Mouse (Mus musculus) stomach, postnatal 0 days (tissue): ENCODE data around the gene Hsd17b1. TPM values are rescaled to one million over a fixed set of nuclear protein-coding genes. Genes with fewer than 3 reads are reported as not detected.

Experiments used
- ATAC-seq: fragments of 200-750 bp; cut with Nextera tagmentation; 2 replicates; pipeline ENCODE4 v1.8.0; 2017; ENCODE audit not compliant: low FRiP score, low TSS enrichment
- DNase-seq: peaks from one replicate; pipeline ENCODE4 v3.0.0-alpha.2; 2016; ENCODE audit warnings: low spot score
- H3K27ac ChIP-seq: fragments of 300-500 bp; sonication (generic); replicated peaks from 2 replicates; pipeline ENCODE4 v1.5.1; 2014; ENCODE audit warnings: mild to moderate bottlenecking, control low read depth
- H3K27me3 ChIP-seq: fragments of 300-500 bp; sonication (generic); 2 replicates; pipeline ENCODE4 v1.6.1; 2014; ENCODE audit warnings: low read length; ENCODE audit not compliant: control insufficient read depth, insufficient read depth
- H3K36me3 ChIP-seq: fragments of 300-500 bp; sonication (generic); 2 replicates; pipeline ENCODE4 v1.6.1; 2014; ENCODE audit warnings: low read length, mixed read lengths; ENCODE audit not compliant: control insufficient read depth, insufficient read depth
- H3K4me1 ChIP-seq: fragments of 300-500 bp; sonication (generic); replicated peaks from 2 replicates; pipeline ENCODE4 v1.6.1; 2014; ENCODE audit warnings: antibody characterized with exemption; ENCODE audit not compliant: control insufficient read depth, insufficient read depth
- H3K4me2 ChIP-seq: fragments of 300-500 bp; sonication (generic); replicated peaks from 2 replicates; pipeline ENCODE4 v1.6.1; 2014; ENCODE audit warnings: low read depth, mild to moderate bottlenecking, control low read depth, moderate library complexity
- H3K4me3 ChIP-seq: fragments of 300-500 bp; sonication (generic); 2 replicates; pipeline ENCODE4 v1.5.1; 2014; ENCODE audit warnings: low read depth, low read length, control low read depth
- H3K9ac ChIP-seq: fragments of 300-500 bp; sonication (generic); 2 replicates; pipeline ENCODE4 v1.6.1; 2014; ENCODE audit warnings: mild to moderate bottlenecking, low read length, control low read depth, mixed read lengths
- H3K9me3 ChIP-seq: fragments of 300-500 bp; sonication (generic); 2 replicates; pipeline ENCODE4 v1.6.1; 2016; ENCODE audit warnings: low read length; ENCODE audit not compliant: control insufficient read depth
- CTCF ChIP-seq: IDR thresholded peaks from 2 replicates; pipeline ENCODE4 v1.5.1; 2016; ENCODE audit warnings: antibody characterized with exemption, low read depth, mild to moderate bottlenecking, moderate library complexity
- EP300 ChIP-seq: optimal IDR thresholded peaks from 2 replicates; pipeline ENCODE3; 2016; ENCODE audit warnings: antibody characterized with exemption
- WGBS: fragments of 180-500 bp; shearing (Covaris S2); extraction: QIAGEN DNeasy Blood & Tissue Kit; methylation state at CpG from one replicate; pipeline ENCODE4 v1.1.7; 2014; 5-methylcytosine and 5-hydroxymethylcytosine counted together
- polyA plus RNA-seq: library from polyadenylated mRNA; unstranded; fragments of >200 nt; fragmentation: Nextera tagmentation; extraction: Ambion mirVana; gene quantifications from 2 replicates; pipeline ENCODE4 v1.2.1, GENCODE M21; 2015

The Hsd17b1 gene
- polyA plus RNA-seq, 1 experiment from 2014 or later = 0.08 TPM

GRCm38 (mm10) chr11:101056885-101057284, 21.3 kb upstream of the Hsd17b1 start:
- Histone ChIP-seq H3K27ac (peak overlapping the region; percentile 90), H3K4me1 (peaks cover 16% of the 10 kb centered on the region), H3K36me3 (peaks cover 8% of the 10 kb centered on the region; the same call in 1 of the 2 replicates), H3K4me2 (no peak overlapping the region), H3K9ac (peak overlapping the region; percentile 45; the same call in 1 of the 2 replicates), H3K27me3 (no peaks in the 10 kb centered on the region), H3K4me3 (no peak overlapping the region), H3K9me3 (no peaks in the 10 kb centered on the region)
- DNase-seq = peak; percentile 77
- WGBS = 15% methylated on average over 8 of the region's 8 CpGs
- peak; percentile 71 for ATAC-seq
- TF ChIP-seq EP300 (no peak), CTCF (no peak)

GRCm38 (mm10) chr11:101057860-101058259, 20.4 kb upstream of the Hsd17b1 start:
- ATAC-seq (peak; percentile 28; the same call in 1 of the 2 replicates), DNase-seq (peak; percentile 85)
- no peaks in the 10 kb centered on the region for H3K27me3 ChIP-seq
- H3K36me3 ChIP-seq = peaks cover 8% of the 10 kb centered on the region; the same call in 1 of the 2 replicates
- H3K4me2 ChIP-seq = no peak overlapping the region
- peak overlapping the region; percentile 90 for H3K27ac ChIP-seq
- H3K9me3 ChIP-seq = no peaks in the 10 kb centered on the region
- no peak overlapping the region for H3K4me3 ChIP-seq
- WGBS = 21% methylated on average over 5 of the region's 5 CpGs
- H3K4me1 ChIP-seq = peaks cover 21% of the 10 kb centered on the region
- no peak for TF ChIP-seq EP300
- peak; percentile 91 for TF ChIP-seq CTCF
- H3K9ac ChIP-seq = no peak overlapping the region; the same call in 1 of the 2 replicates

- no peaks in the 10 kb centered on the region for H3K9me3 ChIP-seq
- TF ChIP-seq CTCF (no peak), EP300 (no peak)
- DNase-seq (peak; percentile 59), ATAC-seq (no peak)
- peak overlapping the region; percentile 94 for H3K27ac ChIP-seq
- no peak overlapping the region for H3K4me3 ChIP-seq
- H3K4me2 ChIP-seq = no peak overlapping the region
- WGBS = 40% methylated on average over 5 of the region's 5 CpGs
- H3K27me3 ChIP-seq = no peaks in the 10 kb centered on the region
- peaks cover 10% of the 10 kb centered on the region; the same call in 1 of the 2 replicates for H3K36me3 ChIP-seq
- H3K4me1 ChIP-seq = peaks cover 29% of the 10 kb centered on the region
- no peak overlapping the region for H3K9ac ChIP-seq
Observed at GRCm38 (mm10) chr11:101058726-101059125, 19.5 kb upstream of the Hsd17b1 start.

- 82% methylated on average over 10 of the region's 10 CpGs for WGBS
- H3K4me2 ChIP-seq = no peak overlapping the region
- H3K4me1 ChIP-seq = peaks cover 31% of the 10 kb centered on the region
- H3K27me3 ChIP-seq = no peaks in the 10 kb centered on the region
- peak overlapping the region; percentile 47 for H3K9ac ChIP-seq
- ATAC-seq = no peak
- no peak for DNase-seq
- H3K27ac ChIP-seq = peak overlapping the region; percentile 94
- TF ChIP-seq EP300 (no peak), CTCF (no peak)
- H3K4me3 ChIP-seq = no peak overlapping the region
- 0 out of 2 replicates have a peak, but pooled peaks cover 6% of the 10 kb centered on the region for H3K36me3 ChIP-seq
- no peaks in the 10 kb centered on the region for H3K9me3 ChIP-seq
Observed at GRCm38 (mm10) chr11:101059473-101059872, 18.7 kb upstream of the Hsd17b1 start.

GRCm38 (mm10) chr11:101060126-101060525, 18.1 kb upstream of the Hsd17b1 start:
- Histone ChIP-seq H3K9me3 (no peaks in the 10 kb centered on the region), H3K27me3 (no peaks in the 10 kb centered on the region), H3K4me1 (peaks cover 34% of the 10 kb centered on the region), H3K36me3 (0 out of 2 replicates have a peak, but pooled peaks cover 6% of the 10 kb centered on the region), H3K4me2 (no peak overlapping the region), H3K9ac (peak overlapping the region; percentile 47), H3K4me3 (no peak overlapping the region), H3K27ac (peak overlapping the region; percentile 94)
- peak; percentile 55 for TF ChIP-seq EP300
- peak; percentile 53 for TF ChIP-seq CTCF
- DNase-seq = peak; percentile 71
- 21% methylated on average over 8 of the region's 8 CpGs for WGBS
- ATAC-seq = peak; percentile 9; the same call in 1 of the 2 replicates

- no peak overlapping the region for H3K9ac ChIP-seq
- H3K4me1 ChIP-seq = peaks cover 32% of the 10 kb centered on the region
- 77% methylated on average over 5 of the region's 5 CpGs for WGBS
- no peak overlapping the region for H3K4me3 ChIP-seq
- TF ChIP-seq CTCF (no peak; the same call in 1 of the 2 replicates), EP300 (no peak)
- 0 out of 2 replicates have a peak, but pooled peaks cover 3% of the 10 kb centered on the region for H3K36me3 ChIP-seq
- no peak for DNase-seq
- H3K9me3 ChIP-seq = no peaks in the 10 kb centered on the region
- no peaks in the 10 kb centered on the region for H3K27me3 ChIP-seq
- ATAC-seq = no peak
- no peak overlapping the region for H3K4me2 ChIP-seq
- peak overlapping the region; percentile 94 for H3K27ac ChIP-seq
Observed at GRCm38 (mm10) chr11:101061049-101061448, 17.2 kb upstream of the Hsd17b1 start.
